Mouse (Mus musculus): ENCODE measurements at regions not wholly inside any gene's neighbourhood (a gene's known extent, or its start where the extent isn't known, plus 50 kb on each side); places are given as distances from the start of the nearest gene placed in this dataset.

GRCm38 (mm10) chr14:106190721-106191120 is 84.7 kb downstream of the Trim52 start:
- Histone ChIP-seq H3K4me2 (no peak overlapping the region), H3K9ac (no peak overlapping the region), H3K9me3 (no peaks in the 10 kb centered on the region), H3K4me1 (no peaks in the 10 kb centered on the region), H3K27ac (no peak overlapping the region), H3K27me3 (replicated peaks) (no peaks in the 10 kb centered on the region), H3K36me3 (replicated peaks) (no peaks in the 10 kb centered on the region), H3K4me3 (no peak overlapping the region)
- 31% methylated on average over 4 of the region's 4 CpGs for WGBS
- ATAC-seq (replicated peaks): no peak

- 88% methylated on average over 2 of the region's 2 CpGs for WGBS
- H3K4me2 ChIP-seq: no peak overlapping the region
- ATAC-seq (replicated peaks): no peak
- H3K9ac ChIP-seq: no peak overlapping the region
- no peaks in the 10 kb centered on the region for H3K9me3 ChIP-seq
- H3K27me3 ChIP-seq (replicated peaks): no peaks in the 10 kb centered on the region
- H3K36me3 ChIP-seq (replicated peaks): no peaks in the 10 kb centered on the region
- H3K4me1 ChIP-seq: no peaks in the 10 kb centered on the region
- no peak overlapping the region for H3K27ac ChIP-seq
- H3K4me3 ChIP-seq: no peak overlapping the region
Observed at GRCm38 (mm10) chr14:106193583-106193982, 87.6 kb downstream of the Trim52 start.

- H3K4me3 ChIP-seq: no peak overlapping the region
- H3K9ac ChIP-seq: no peak overlapping the region
- ATAC-seq (replicated peaks): no peak
- WGBS: 94% methylated on average over 1 of the region's 1 CpGs
- no peaks in the 10 kb centered on the region for H3K27me3 ChIP-seq (replicated peaks)
- H3K4me1 ChIP-seq: no peaks in the 10 kb centered on the region
- H3K36me3 ChIP-seq (replicated peaks): no peaks in the 10 kb centered on the region
- H3K27ac ChIP-seq: no peak overlapping the region
- no peak overlapping the region for H3K4me2 ChIP-seq
- H3K9me3 ChIP-seq: no peaks in the 10 kb centered on the region
Observed at GRCm38 (mm10) chr14:106194104-106194503, 88.1 kb downstream of the Trim52 start.

GRCm38 (mm10) chr14:106197826-106198225 is 91.8 kb downstream of the Trim52 start:
- Histone ChIP-seq H3K4me3 (no peak overlapping the region), H3K27me3 (replicated peaks) (no peaks in the 10 kb centered on the region), H3K9me3 (no peaks in the 10 kb centered on the region), H3K36me3 (replicated peaks) (no peaks in the 10 kb centered on the region), H3K4me2 (no peak overlapping the region), H3K4me1 (no peaks in the 10 kb centered on the region), H3K9ac (no peak overlapping the region), H3K27ac (no peak overlapping the region)
- ATAC-seq (replicated peaks): no peak
- WGBS: 82% methylated on average over 1 of the region's 1 CpGs

DNA sequence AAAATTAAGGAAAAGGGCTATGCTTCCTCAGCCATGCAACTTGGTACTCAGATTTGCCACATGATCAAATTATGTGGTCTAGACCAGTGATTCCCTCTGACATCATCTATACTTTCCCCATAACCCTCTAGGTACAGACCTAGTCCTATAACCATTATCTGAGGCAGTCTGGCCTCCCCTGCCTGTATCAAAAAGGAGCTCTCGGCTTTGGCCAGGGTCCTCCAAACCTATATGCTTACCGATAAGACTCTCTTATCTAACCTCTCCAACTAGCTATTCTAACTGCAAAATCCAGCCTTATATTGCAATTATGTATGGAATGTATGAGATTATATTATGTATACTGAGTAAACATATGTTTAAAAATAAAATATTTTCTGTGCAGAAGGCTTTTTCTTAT is 93.1 kb downstream of the Trim52 start:
- Histone ChIP-seq H3K4me2 (no peak overlapping the region), H3K27me3 (replicated peaks) (no peaks in the 10 kb centered on the region), H3K9me3 (no peaks in the 10 kb centered on the region), H3K9ac (no peak overlapping the region), H3K27ac (no peak overlapping the region), H3K4me1 (no peaks in the 10 kb centered on the region), H3K36me3 (replicated peaks) (no peaks in the 10 kb centered on the region), H3K4me3 (no peak overlapping the region)
- WGBS: 98% methylated on average over 2 of the region's 2 CpGs
- no peak for ATAC-seq (replicated peaks)

- no peaks in the 10 kb centered on the region for H3K36me3 ChIP-seq (replicated peaks)
- no peak overlapping the region for H3K9ac ChIP-seq
- no peaks in the 10 kb centered on the region for H3K4me1 ChIP-seq
- ATAC-seq (replicated peaks): no peak
- no peak overlapping the region for H3K4me2 ChIP-seq
- no peaks in the 10 kb centered on the region for H3K27me3 ChIP-seq (replicated peaks)
- no peaks in the 10 kb centered on the region for H3K9me3 ChIP-seq
- H3K4me3 ChIP-seq: no peak overlapping the region
- H3K27ac ChIP-seq: no peak overlapping the region
- WGBS: 65% methylated on average over 1 of the region's 1 CpGs
Observed at GRCm38 (mm10) chr14:106199536-106200319, 93.7 kb downstream of the Trim52 start.

DNA sequence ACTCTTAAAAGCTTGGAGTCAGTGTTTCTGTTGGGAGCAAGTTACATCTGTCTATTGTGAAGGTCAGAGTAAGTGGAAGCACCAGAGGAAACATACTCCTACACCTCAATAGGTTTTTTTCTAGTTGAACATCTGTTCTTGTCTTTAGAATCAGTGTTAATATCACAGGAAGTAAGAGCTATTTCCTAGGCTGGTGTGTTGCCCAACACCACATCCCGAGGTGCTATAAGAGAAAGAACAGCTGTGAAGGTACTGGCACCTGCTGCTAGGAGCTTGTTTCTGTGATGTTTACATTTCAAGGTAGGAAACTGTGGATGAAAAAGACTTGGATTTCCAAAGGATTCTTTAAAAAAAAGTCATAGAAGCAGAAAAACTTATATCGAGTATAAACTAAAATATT is 105.1 kb downstream of the Trim52 start:
- ATAC-seq (replicated peaks): no peak
- Histone ChIP-seq H3K9ac (no peak overlapping the region), H3K4me2 (no peak overlapping the region), H3K9me3 (no peaks in the 10 kb centered on the region), H3K4me1 (no peaks in the 10 kb centered on the region), H3K36me3 (replicated peaks) (no peaks in the 10 kb centered on the region), H3K4me3 (no peak overlapping the region), H3K27ac (no peak overlapping the region), H3K27me3 (replicated peaks) (no peaks in the 10 kb centered on the region)
- 77% methylated on average over 2 of the region's 2 CpGs for WGBS

- Histone ChIP-seq H3K9ac (no peak overlapping the region), H3K27ac (no peak overlapping the region), H3K4me1 (no peaks in the 10 kb centered on the region), H3K36me3 (replicated peaks) (no peaks in the 10 kb centered on the region), H3K4me2 (no peak overlapping the region), H3K9me3 (no peaks in the 10 kb centered on the region), H3K4me3 (no peak overlapping the region), H3K27me3 (replicated peaks) (no peaks in the 10 kb centered on the region)
- WGBS: 81% methylated on average over 3 of the region's 3 CpGs
- no peak for ATAC-seq (replicated peaks)
Observed at GRCm38 (mm10) chr14:106217681-106218080, 111.7 kb downstream of the Trim52 start.

DNA sequence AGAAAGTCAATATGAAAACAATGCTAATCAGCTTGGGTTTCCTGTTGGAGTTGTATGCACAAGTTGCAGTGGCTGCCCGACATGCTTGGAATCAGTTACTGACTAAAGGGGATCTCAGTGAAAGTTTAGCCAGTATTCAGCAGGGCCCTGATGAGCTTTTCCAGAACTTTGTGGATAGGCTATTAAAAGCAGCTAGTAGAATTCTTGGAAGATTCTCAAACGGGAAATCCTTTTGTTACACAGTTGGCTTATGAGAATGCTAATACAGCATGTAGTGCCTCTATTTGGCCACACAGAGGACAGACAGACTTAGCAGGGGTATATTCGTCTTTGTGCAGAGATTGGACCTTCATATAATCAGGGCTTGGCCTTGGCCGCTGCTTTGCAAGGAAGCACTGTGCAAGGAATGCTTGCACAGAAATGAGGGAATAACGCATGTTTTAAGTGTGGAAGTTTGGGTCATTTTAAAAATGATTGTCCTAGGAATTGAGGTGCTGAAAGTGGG is 113.3 kb downstream of the Trim52 start:
- WGBS: 85% methylated on average over 5 of the region's 5 CpGs
- no peaks in the 10 kb centered on the region for H3K4me1 ChIP-seq

GRCm38 (mm10) chr14:106225401-106225800 is 119.4 kb downstream of the Trim52 start:
- ATAC-seq (replicated peaks): no peak
- no peaks in the 10 kb centered on the region for H3K27me3 ChIP-seq (replicated peaks)
- no peaks in the 10 kb centered on the region for H3K9me3 ChIP-seq
- H3K4me1 ChIP-seq: no peaks in the 10 kb centered on the region
- 75% methylated on average over 1 of the region's 1 CpGs for WGBS
- H3K36me3 ChIP-seq (replicated peaks): no peaks in the 10 kb centered on the region
- no peak overlapping the region for H3K4me3 ChIP-seq
- no peak overlapping the region for H3K9ac ChIP-seq
- H3K27ac ChIP-seq: no peak overlapping the region
- no peak overlapping the region for H3K4me2 ChIP-seq

More for the DNA sequence above, 113.3 kb downstream of the Trim52 start:
- no peak overlapping the region for H3K27ac ChIP-seq
- no peak overlapping the region for H3K4me2 ChIP-seq
- H3K9me3 ChIP-seq: no peaks in the 10 kb centered on the region
- no peaks in the 10 kb centered on the region for H3K27me3 ChIP-seq (replicated peaks)
- H3K36me3 ChIP-seq (replicated peaks): no peaks in the 10 kb centered on the region
- no peak for ATAC-seq (replicated peaks)
- no peak overlapping the region for H3K4me3 ChIP-seq
- no peak overlapping the region for H3K9ac ChIP-seq

GRCm38 (mm10) chr14:106241721-106242405 is 135.9 kb downstream of the Trim52 start:
- H3K36me3 ChIP-seq (replicated peaks): no peaks in the 10 kb centered on the region
- WGBS: 89% methylated on average over 5 of the region's 5 CpGs
- no peak overlapping the region for H3K4me3 ChIP-seq
- no peaks in the 10 kb centered on the region for H3K4me1 ChIP-seq
- no peak for ATAC-seq (replicated peaks)
- no peaks in the 10 kb centered on the region for H3K27me3 ChIP-seq (replicated peaks)
- no peaks in the 10 kb centered on the region for H3K9me3 ChIP-seq
- H3K9ac ChIP-seq: no peak overlapping the region
- H3K27ac ChIP-seq: no peak overlapping the region
- no peak overlapping the region for H3K4me2 ChIP-seq

- no peak for ATAC-seq (replicated peaks)
- Histone ChIP-seq H3K27ac (no peak overlapping the region), H3K9ac (no peak overlapping the region), H3K36me3 (replicated peaks) (no peaks in the 10 kb centered on the region), H3K9me3 (no peaks in the 10 kb centered on the region), H3K27me3 (replicated peaks) (no peaks in the 10 kb centered on the region), H3K4me3 (no peak overlapping the region), H3K4me1 (no peaks in the 10 kb centered on the region), H3K4me2 (no peak overlapping the region)
- WGBS: 75% methylated on average over 4 of the region's 4 CpGs
Observed at GRCm38 (mm10) chr14:106259396-106260108, 153.6 kb downstream of the Trim52 start.

All from midbrain, embryonic 15.5 days (tissue).